ENCODE assay signal across 26 mouse cellular contexts in the genomic region with DNA sequence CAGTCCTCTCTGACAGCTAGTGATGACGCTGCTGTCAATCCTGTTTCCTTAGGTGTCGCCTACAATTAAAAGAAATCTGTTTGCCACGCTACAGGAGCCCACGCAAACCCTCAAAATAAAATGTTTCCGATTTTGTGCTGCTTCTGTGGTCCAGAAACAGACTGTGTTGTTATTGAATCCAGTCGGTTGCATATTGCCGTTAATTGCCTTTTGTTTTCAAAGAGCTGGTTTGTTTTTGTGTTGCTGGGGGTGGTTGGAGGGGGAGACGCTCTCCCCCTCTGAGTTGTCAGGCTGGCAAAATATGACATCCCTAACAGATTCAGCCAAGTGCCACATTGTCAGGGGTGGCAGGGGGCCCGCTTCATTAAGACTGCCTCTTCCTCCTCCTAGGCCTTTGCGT. TPM values are rescaled to one million over a fixed set of nuclear protein-coding genes. Genes with fewer than 3 reads are reported as not detected.
A peak's percentile ranks its signal among the peaks of the same experiment; 100 is the strongest.
DNase-seq lines count a peak whose midpoint lies in the region; ATAC-seq and TF ChIP-seq lines count a peak whose summit lies in the region.
"Had no signal": no experiment of that assay in that cellular context is flagged by ENCODE, and none has a peak within 500 bp of the region (broad histone marks: within the 10 kb centered on the region; RNA-seq: fewer than 3 reads in every experiment).

No protein-coding gene starts in this region.

- H3K9me3 ChIP-seq in hindbrain, embryonic 13.5 days = no peaks in the 10 kb centered on the region
- H3K9me3 ChIP-seq in hindbrain, embryonic 10.5 days = no peaks in the 10 kb centered on the region
- H3K9me3 ChIP-seq in E14TG2a.4 (ENCODE audit: low read length) = no peaks in the 10 kb centered on the region
- H3K9me3 ChIP-seq: heart, embryonic 15.5 days had no signal

- no peaks in the 10 kb centered on the region for H3K27me3 ChIP-seq in hindbrain, embryonic 13.5 days
- no peaks in the 10 kb centered on the region for H3K27me3 ChIP-seq in hindbrain, embryonic 10.5 days (ENCODE audit: insufficient read depth, poor library complexity, severe bottlenecking)
- no peaks in the 10 kb centered on the region for H3K27me3 ChIP-seq in E14TG2a.4 (ENCODE audit: insufficient read depth, low read length)
- H3K27me3 ChIP-seq: heart, embryonic 15.5 days had no signal

- DNase-seq in hindbrain, embryonic 10.5 days (ENCODE audit: low spot score) = no peak
- peak; percentile 58 to 66 for DNase-seq in layer of hippocampus, adult 2 months (ENCODE audit: low spot score in 2 of 2)
- no peak for DNase-seq in lung, postnatal 4 days
- DNase-seq: cerebellum, adult 11 months; cerebellum, postnatal 36 days; heart, adult 11 months; kidney, adult 11 months; right cerebral cortex, adult 18-20 months; thymus, adult 18-20 months had no signal

- H3K27ac ChIP-seq in hindbrain, embryonic 13.5 days = peak overlapping the region; percentile 67; the same call in 1 of the 2 replicates
- no peak overlapping the region for H3K27ac ChIP-seq in hindbrain, embryonic 10.5 days
- H3K27ac ChIP-seq in cortical plate, adult 2 months (ENCODE audit: insufficient read depth, low read length) = peak overlapping the region; percentile 89
- H3K27ac ChIP-seq in layer of hippocampus, adult 2 months = peak overlapping the region; percentile 74; the same call in 1 of the 2 replicates
- H3K27ac ChIP-seq: heart, embryonic 15.5 days; kidney, postnatal 0 days; liver, embryonic 14.5 days had no signal

- no peak overlapping the region for H3K4me3 ChIP-seq in hindbrain, embryonic 13.5 days
- no peak overlapping the region for H3K4me3 ChIP-seq in hindbrain, embryonic 10.5 days
- H3K4me3 ChIP-seq in E14TG2a.4 (replicated peaks; ENCODE audit: low read length) = peak overlapping the region; percentile 50
- no peak overlapping the region for H3K4me3 ChIP-seq in cortical plate, adult 2 months (ENCODE audit: insufficient read depth, low read length)
- H3K4me3 ChIP-seq in layer of hippocampus, adult 2 months = no peak overlapping the region; the same call in 1 of the 2 replicates
- H3K4me3 ChIP-seq: erythroblast, embryonic 14.5 days; heart, embryonic 15.5 days had no signal

- H3K4me1 ChIP-seq in hindbrain, embryonic 13.5 days (replicated peaks) = peaks cover 23% of the 10 kb centered on the region
- H3K4me1 ChIP-seq in hindbrain, embryonic 10.5 days (replicated peaks) = peaks cover 27% of the 10 kb centered on the region
- H3K4me1 ChIP-seq in E14TG2a.4 (replicated peaks; ENCODE audit: low read depth, low read length) = peaks cover 36% of the 10 kb centered on the region
- peaks cover 20% of the 10 kb centered on the region for H3K4me1 ChIP-seq in cortical plate, adult 2 months (ENCODE audit: control insufficient read depth, insufficient read depth, low read length)

- WGBS in hindbrain, embryonic 13.5 days = 92% methylated on average over 10 of the region's 10 CpGs
- WGBS in hindbrain, embryonic 10.5 days = 88% methylated on average over 10 of the region's 10 CpGs

- H3K4me2 ChIP-seq in hindbrain, embryonic 13.5 days = no peak overlapping the region
- H3K4me2 ChIP-seq: heart, embryonic 15.5 days had no signal

- TF ChIP-seq CTCF in E14TG2a.4 (conservative IDR thresholded peaks at IDR 0.05; ENCODE audit: low read length) = no peak
- TF ChIP-seq CTCF in cortical plate, adult 2 months (IDR thresholded peaks at IDR 0.05; ENCODE audit: extremely low read depth, insufficient read depth, low read length) = no peak
- TF ChIP-seq CTCF in layer of hippocampus, adult 2 months (conservative IDR thresholded peaks at IDR 0.05) = no peak

- TF ChIP-seq POLR2A in cortical plate, adult 2 months (IDR thresholded peaks at IDR 0.05; ENCODE audit: extremely low read depth, insufficient read depth, low read length) = no peak

- ATAC-seq in hindbrain, embryonic 13.5 days (ENCODE audit: low FRiP score) = no peak
- no peak for ATAC-seq in cerebellum, adult (ENCODE audit: insufficient number of reproducible peaks, low FRiP score, low TSS enrichment)
- ATAC-seq: hindbrain, embryonic 16.5 days; midbrain, embryonic 16.5 days had no signal

- H3K9ac ChIP-seq in hindbrain, embryonic 13.5 days = no peak overlapping the region
- H3K9ac ChIP-seq: heart, embryonic 15.5 days; liver, embryonic 14.5 days had no signal

- peaks cover 21% of the 10 kb centered on the region for H3K36me3 ChIP-seq in hindbrain, embryonic 13.5 days
- peaks cover 48% of the 10 kb centered on the region for H3K36me3 ChIP-seq in hindbrain, embryonic 10.5 days
- no peaks in the 10 kb centered on the region for H3K36me3 ChIP-seq in E14TG2a.4 (ENCODE audit: insufficient read depth, low read length)
- H3K36me3 ChIP-seq: heart, embryonic 15.5 days had no signal

RNA-seq across cellular contexts. Expression of a gene that starts 18.1 kb away (rescaled TPM):
- 0.21 and 0.58 TPM in 2 replicates for polyA plus RNA-seq in hindbrain, embryonic 13.5 days (2015; fragmentation: Nextera tagmentation; extraction: Ambion mirVana)
- 0.20 and 0.37 TPM in 2 replicates for polyA plus RNA-seq in hindbrain, embryonic 10.5 days (2016; fragmentation: Nextera tagmentation; extraction: Ambion mirVana)
- 0.84 and 0.91 TPM in 2 replicates for polyA plus RNA-seq in cortical plate, adult 2 months (2012; rRNA removed)
- 1 to 10 TPM in 1 of 2 experiments, under 1 TPM in 1; 0.49 to 1.1 TPM for total RNA-seq in layer of hippocampus, adult 2 months (2021)
- polyA plus RNA-seq: erythroblast, embryonic 14.5 days; heart, embryonic 15.5 days; kidney, postnatal 0 days had no signal

RNA-seq across cellular contexts. Expression of a gene that starts 31.3 kb away (rescaled TPM):
- not detected in 2 replicates for polyA plus RNA-seq in hindbrain, embryonic 13.5 days (2015; fragmentation: Nextera tagmentation; extraction: Ambion mirVana)
- not detected in 2 replicates for polyA plus RNA-seq in hindbrain, embryonic 10.5 days (2016; fragmentation: Nextera tagmentation; extraction: Ambion mirVana)
- not detected in 2 replicates for polyA plus RNA-seq in cortical plate, adult 2 months (2012; rRNA removed)
- not detected for total RNA-seq in layer of hippocampus, adult 2 months (2021)
- total RNA-seq: ES-E14; megakaryocyte, adult 5-6 weeks had no signal
- polyA plus RNA-seq: C2C12; embryonic facial prominence, embryonic 11.5 days; erythroblast, embryonic 14.5 days; heart, embryonic 15.5 days; hindbrain, embryonic 16.5 days; kidney, postnatal 0 days; limb, embryonic 11.5 days; liver, embryonic 14.5 days; lung, embryonic 16.5 days; midbrain, embryonic 16.5 days; small intestine, adult 2 months had no signal

Comparison
In these comparisons a context has a peak if more than half of its experiments do, and no peak if none do; other contexts are left out.
1. DNase-seq: peak in layer of hippocampus, adult 2 months (2 of 2); none in hindbrain, embryonic 10.5 days (single experiment) and lung, postnatal 4 days (0 of 2).